Mouse (Mus musculus) intestine, postnatal 0 days (tissue): ENCODE results near the gene Kif13a. TPM values are rescaled to one million over a fixed set of nuclear protein-coding genes. Genes with fewer than 3 reads are reported as not detected.

Experiments used
- ATAC-seq: fragments of 200-750 bp; cut with Nextera tagmentation; 2 replicates; pipeline ENCODE4 v1.8.0; 2017; ENCODE audit warnings: mild to moderate bottlenecking, moderate TSS enrichment, moderate library complexity
- H3K27ac ChIP-seq: fragments of 300-500 bp; sonication (generic); 2 replicates; pipeline ENCODE4 v1.5.1; 2014; ENCODE audit warnings: mild to moderate bottlenecking, low read depth, low read length, moderate library complexity
- H3K27me3 ChIP-seq: fragments of 300-500 bp; sonication (generic); replicated peaks from 2 replicates; pipeline ENCODE4 v1.6.1; 2014; ENCODE audit warnings: low read length, mixed read lengths; ENCODE audit not compliant: control insufficient read depth, insufficient read depth
- H3K36me3 ChIP-seq: fragments of 300-500 bp; sonication (generic); 2 replicates; pipeline ENCODE4 v1.6.1; 2014; ENCODE audit warnings: mild to moderate bottlenecking, moderate library complexity; ENCODE audit not compliant: control insufficient read depth, insufficient read depth
- H3K4me1 ChIP-seq: fragments of 300-500 bp; sonication (generic); replicated peaks from 2 replicates; pipeline ENCODE4 v1.6.1; 2014; ENCODE audit warnings: antibody characterized with exemption, low read length, mixed read lengths; ENCODE audit not compliant: control insufficient read depth, insufficient read depth
- H3K4me2 ChIP-seq: fragments of 300-500 bp; sonication (generic); replicated peaks from 2 replicates; pipeline ENCODE4 v1.6.1; 2014; ENCODE audit warnings: low read depth, mild to moderate bottlenecking, moderate library complexity
- H3K4me3 ChIP-seq: fragments of 300-500 bp; sonication (generic); 2 replicates; pipeline ENCODE4 v1.5.1; 2014; ENCODE audit warnings: low read depth, low read length
- H3K9ac ChIP-seq: fragments of 300-500 bp; sonication (generic); 2 replicates; pipeline ENCODE4 v1.6.1; 2014; ENCODE audit warnings: mild to moderate bottlenecking, low read depth, low read length
- H3K9me3 ChIP-seq: fragments of 300-500 bp; sonication (generic); 2 replicates; pipeline ENCODE4 v1.6.1; 2016; ENCODE audit warnings: mixed run types; ENCODE audit not compliant: control insufficient read depth
- CTCF ChIP-seq: sonication (generic); IDR thresholded peaks from 2 replicates; pipeline ENCODE4 v1.5.1; 2016; ENCODE audit warnings: low read depth, mild to moderate bottlenecking, control low read depth, antibody characterized with exemption, moderate library complexity
- whole genome bisulfite sequencing: fragments of 180-500 bp; shearing (Covaris S2); extraction: QIAGEN DNeasy Blood & Tissue Kit; methylation state at CpG from one replicate; pipeline ENCODE4 v1.1.7; 2014; 5-methylcytosine and 5-hydroxymethylcytosine counted together
- polyA plus RNA-seq: library from polyadenylated mRNA; unstranded; fragments of >200 nt; fragmentation: Nextera tagmentation; extraction: Ambion mirVana; gene quantifications from 2 replicates; pipeline ENCODE4 v1.2.1, GENCODE M21; 2015

Kif13a gene
- polyA plus RNA-seq, 1 experiment from 2014 or later = 11.3 TPM

GRCm38 (mm10) chr13:46928961-46929691, 541 bp downstream of the Kif13a start:
- ATAC-seq = peak; percentile 32
- Histone ChIP-seq H3K9me3 (no peaks in the 10 kb centered on the region), H3K36me3 (0 out of 2 replicates have a peak, but pooled peaks cover 5% of the 10 kb centered on the region), H3K27me3 (no peaks in the 10 kb centered on the region), H3K9ac (peak overlapping the region; percentile 87), H3K4me1 (no peaks in the 10 kb centered on the region), H3K4me2 (peak overlapping the region; percentile 84), H3K4me3 (peak overlapping the region; percentile 80), H3K27ac (peak overlapping the region; percentile 99)
- WGBS = under 1% methylated on average over 43 of the region's 60 CpGs
- no peak for TF ChIP-seq CTCF

- no peak overlapping the region for H3K27ac ChIP-seq
- ATAC-seq = no peak
Measured at GRCm38 (mm10) chr13:46928404-46928803, 1.3 kb downstream of the Kif13a start.

GRCm38 (mm10) chr13:46925671-46926070, 4.0 kb downstream of the Kif13a start:
- WGBS = 81% methylated on average over 13 of the region's 13 CpGs
- peak; percentile 29 for ATAC-seq
- no peak for TF ChIP-seq CTCF
- no peak overlapping the region for H3K9ac ChIP-seq
- H3K4me3 ChIP-seq = no peak overlapping the region
- H3K27me3 ChIP-seq = no peaks in the 10 kb centered on the region
- H3K4me2 ChIP-seq = 0 out of 2 replicates have a peak overlapping the region, but pooled peaks have one; percentile 17
- H3K4me1 ChIP-seq = 0 out of 2 replicates have a peak, but pooled peaks cover 2% of the 10 kb centered on the region
- no peaks in the 10 kb centered on the region for H3K9me3 ChIP-seq
- H3K27ac ChIP-seq = no peak overlapping the region
- 0 out of 2 replicates have a peak, but pooled peaks cover 5% of the 10 kb centered on the region for H3K36me3 ChIP-seq

More at GRCm38 (mm10) chr13:46928404-46928803, 1.3 kb downstream of the Kif13a start:
- H3K4me3 ChIP-seq = peak overlapping the region; percentile 80
- TF ChIP-seq CTCF = no peak
- H3K9me3 ChIP-seq = no peaks in the 10 kb centered on the region
- H3K4me2 ChIP-seq = peak overlapping the region; percentile 84
- H3K27me3 ChIP-seq = no peaks in the 10 kb centered on the region
- 0 out of 2 replicates have a peak, but pooled peaks cover 5% of the 10 kb centered on the region for H3K36me3 ChIP-seq
- WGBS = 62% methylated on average over 5 of the region's 5 CpGs
- 0 out of 2 replicates have a peak, but pooled peaks cover under 1% of the 10 kb centered on the region for H3K4me1 ChIP-seq
- no peak overlapping the region for H3K9ac ChIP-seq

GRCm38 (mm10) chr13:46921559-46921958, 8.1 kb downstream of the Kif13a start:
- no peaks in the 10 kb centered on the region for H3K9me3 ChIP-seq
- H3K27ac ChIP-seq = no peak overlapping the region
- no peak overlapping the region for H3K4me2 ChIP-seq
- 0 out of 2 replicates have a peak, but pooled peaks cover 5% of the 10 kb centered on the region for H3K36me3 ChIP-seq
- 61% methylated on average over 8 of the region's 8 CpGs for WGBS
- H3K4me3 ChIP-seq = no peak overlapping the region
- H3K9ac ChIP-seq = no peak overlapping the region
- TF ChIP-seq CTCF = no peak
- ATAC-seq = no peak
- 0 out of 2 replicates have a peak, but pooled peaks cover 2% of the 10 kb centered on the region for H3K4me1 ChIP-seq
- no peaks in the 10 kb centered on the region for H3K27me3 ChIP-seq

GRCm38 (mm10) chr13:46919797-46920196, 9.9 kb downstream of the Kif13a start:
- Histone ChIP-seq H3K27me3 (no peaks in the 10 kb centered on the region), H3K4me1 (0 out of 2 replicates have a peak, but pooled peaks cover 2% of the 10 kb centered on the region), H3K4me3 (no peak overlapping the region), H3K4me2 (no peak overlapping the region), H3K36me3 (no peaks in the 10 kb centered on the region), H3K9me3 (no peaks in the 10 kb centered on the region), H3K9ac (no peak overlapping the region), H3K27ac (no peak overlapping the region)
- 70% methylated on average over 2 of the region's 2 CpGs for WGBS
- no peak for ATAC-seq
- no peak for TF ChIP-seq CTCF

GRCm38 (mm10) chr13:46918509-46918908, 11.2 kb downstream of the Kif13a start:
- TF ChIP-seq CTCF = no peak
- H3K36me3 ChIP-seq = no peaks in the 10 kb centered on the region
- 0 out of 2 replicates have a peak, but pooled peaks cover 2% of the 10 kb centered on the region for H3K4me1 ChIP-seq
- H3K4me3 ChIP-seq = no peak overlapping the region
- H3K9me3 ChIP-seq = no peaks in the 10 kb centered on the region
- no peak overlapping the region for H3K9ac ChIP-seq
- no peaks in the 10 kb centered on the region for H3K27me3 ChIP-seq
- H3K4me2 ChIP-seq = no peak overlapping the region
- WGBS = 88% methylated on average over 5 of the region's 5 CpGs
- no peak overlapping the region for H3K27ac ChIP-seq
- ATAC-seq = no peak
